Mouse (Mus musculus) heart, postnatal 0 days (tissue): ENCODE results near the gene Psip1.

ENCODE experiments used
- CTCF ChIP-seq: IDR thresholded peaks from 2 replicates; pipeline ENCODE4 v1.5.1; 2016; ENCODE audit warnings: antibody characterized with exemption, control low read depth, low read depth
- EP300 ChIP-seq: IDR thresholded peaks from 2 replicates; pipeline ENCODE4 v1.6.1; 2016; ENCODE audit warnings: antibody characterized with exemption, low read depth

GRCm38 (mm10) chr4:83489121-83489520, 2.9 kb upstream of the Psip1 start:
- no peak for TF ChIP-seq CTCF
- TF ChIP-seq EP300, result no peak
